Mouse (Mus musculus) forebrain, embryonic 16.5 days (tissue): ENCODE results near the gene Clec4b1. TPM values are rescaled to one million over a fixed set of nuclear protein-coding genes. Genes with fewer than 3 reads are reported as not detected.
"Not testable (repeated sequence)": the region's sequence is repeated elsewhere in the genome, so short reads cannot be mapped to it uniquely, and the experiment has no call there.

Experiments
- ATAC-seq: fragments of 200-750 bp; cut with Nextera tagmentation; 2 replicates; pipeline ENCODE4 v1.8.0; 2017; ENCODE audit warnings: mild to moderate bottlenecking, moderate library complexity
- H3K27ac ChIP-seq: fragments of 300-500 bp; sonication (generic); 2 replicates; pipeline ENCODE4 v1.5.1; 2014; ENCODE audit warnings: low read length, control low read depth
- H3K27me3 ChIP-seq: fragments of 300-500 bp; sonication (generic); replicated peaks from 2 replicates; pipeline ENCODE4 v1.6.1; 2014; ENCODE audit warnings: low read length; ENCODE audit not compliant: control insufficient read depth, insufficient read depth
- H3K36me3 ChIP-seq: fragments of 300-500 bp; sonication (generic); 2 replicates; pipeline ENCODE4 v1.6.1; 2014; ENCODE audit not compliant: control insufficient read depth, insufficient read depth
- H3K4me1 ChIP-seq: fragments of 300-500 bp; sonication (generic); replicated peaks from 2 replicates; pipeline ENCODE4 v1.6.1; 2014; ENCODE audit warnings: low read length; ENCODE audit not compliant: control insufficient read depth, insufficient read depth
- H3K4me2 ChIP-seq: fragments of 300-500 bp; sonication (generic); 2 replicates; pipeline ENCODE4 v1.6.1; 2014; ENCODE audit warnings: mild to moderate bottlenecking, low read length, control low read depth
- H3K4me3 ChIP-seq: fragments of 300-500 bp; sonication (generic); replicated peaks from 2 replicates; pipeline ENCODE4 v1.5.1; 2014; ENCODE audit warnings: mild to moderate bottlenecking, low read length, control low read depth
- H3K9ac ChIP-seq: fragments of 300-500 bp; sonication (generic); replicated peaks from 2 replicates; pipeline ENCODE4 v1.6.1; 2014; ENCODE audit warnings: low read depth, low read length, control low read depth
- H3K9me3 ChIP-seq: fragments of 300-500 bp; sonication (generic); 2 replicates; pipeline ENCODE4 v1.6.1; 2016; ENCODE audit warnings: low read length; ENCODE audit not compliant: control insufficient read depth
- WGBS: fragments of 180-500 bp; shearing (Covaris S2); extraction: QIAGEN DNeasy Blood & Tissue Kit; methylation state at CpG from one replicate; pipeline ENCODE4 v1.1.7; 2014; 5-methylcytosine and 5-hydroxymethylcytosine counted together
- polyA plus RNA-seq: library from polyadenylated mRNA; unstranded; fragments of >200 nt; fragmentation: Nextera tagmentation; extraction: Ambion mirVana; gene quantifications from 2 replicates; pipeline ENCODE4 v1.2.1, GENCODE M21; 2015

The Clec4b1 gene
- polyA plus RNA-seq, result not detected in 2 replicates

DNA sequence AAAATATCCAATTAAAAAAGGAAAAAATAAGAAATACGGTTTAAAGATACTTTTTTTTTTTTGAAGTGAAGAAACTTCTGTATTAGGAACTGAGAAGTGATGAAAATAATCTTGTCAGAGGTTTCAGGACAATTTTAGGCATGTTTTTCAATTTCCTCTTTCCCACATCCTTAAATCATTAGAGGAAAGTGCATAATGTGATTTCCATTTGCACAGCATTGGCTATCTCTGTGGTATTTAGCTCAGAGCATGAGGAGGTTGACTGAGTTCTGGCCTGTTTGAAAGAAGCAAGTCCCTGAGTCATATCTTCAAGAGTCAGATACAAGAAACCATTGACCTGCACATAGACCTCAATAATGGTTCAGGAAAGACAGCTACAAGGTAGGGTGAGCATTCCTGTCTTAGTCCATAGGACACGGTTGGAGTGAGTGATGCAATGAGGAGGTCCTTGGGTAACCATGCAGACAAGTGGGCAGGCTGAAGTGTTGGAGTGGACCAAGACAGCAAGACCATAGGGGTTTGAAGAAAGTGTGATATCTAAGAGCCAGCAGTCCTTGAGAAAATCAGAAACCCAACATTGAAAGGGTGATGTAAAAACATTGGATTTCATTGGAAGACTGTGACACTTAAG lies at the start of gene Clec4b1:
Gene Clec4b1 (plus strand): TSS at position 221 of the 631 bp plus-strand sequence.
- ATAC-seq, result no peak
- no peaks in the 10 kb centered on the region for H3K36me3 ChIP-seq
- no peaks in the 10 kb centered on the region for H3K4me1 ChIP-seq
- H3K27ac ChIP-seq, result no peak within 1 kb of the TSS
- H3K4me3 ChIP-seq, result no peak within 1 kb of the TSS
- H3K9me3 ChIP-seq, result no peaks in the 10 kb centered on the region
- 85% methylated on average over 2 of the region's 2 CpGs for WGBS
- no peak within 1 kb of the TSS for H3K9ac ChIP-seq
- no peak within 1 kb of the TSS for H3K4me2 ChIP-seq
- H3K27me3 ChIP-seq, result no peaks in the 10 kb centered on the region

GRCm38 (mm10) chr6:123004696-123005095 lies 45.1 kb upstream of the Clec4b1 start:
- not testable (repeated sequence) for H3K9me3 ChIP-seq, H3K9ac ChIP-seq, H3K27me3 ChIP-seq, H3K4me1 ChIP-seq, H3K4me3 ChIP-seq, H3K27ac ChIP-seq, H3K36me3 ChIP-seq, H3K4me2 ChIP-seq, ATAC-seq
- WGBS, result 66% methylated on average over 2 of the region's 2 CpGs

GRCm38 (mm10) chr6:123005591-123005990 lies 44.2 kb upstream of the Clec4b1 start:
- H3K4me2 ChIP-seq, result no peak overlapping the region
- H3K9ac ChIP-seq, result no peak overlapping the region
- H3K27ac ChIP-seq, result no peak overlapping the region
- 79% methylated on average over 1 of the region's 1 CpGs for WGBS
- ATAC-seq, result no peak
- no peak overlapping the region for H3K4me3 ChIP-seq
- 0 out of 2 replicates have a peak, but pooled peaks cover 2% of the 10 kb centered on the region for H3K9me3 ChIP-seq
- no peaks in the 10 kb centered on the region for H3K27me3 ChIP-seq
- H3K36me3 ChIP-seq, result no peaks in the 10 kb centered on the region
- H3K4me1 ChIP-seq, result no peaks in the 10 kb centered on the region

DNA sequence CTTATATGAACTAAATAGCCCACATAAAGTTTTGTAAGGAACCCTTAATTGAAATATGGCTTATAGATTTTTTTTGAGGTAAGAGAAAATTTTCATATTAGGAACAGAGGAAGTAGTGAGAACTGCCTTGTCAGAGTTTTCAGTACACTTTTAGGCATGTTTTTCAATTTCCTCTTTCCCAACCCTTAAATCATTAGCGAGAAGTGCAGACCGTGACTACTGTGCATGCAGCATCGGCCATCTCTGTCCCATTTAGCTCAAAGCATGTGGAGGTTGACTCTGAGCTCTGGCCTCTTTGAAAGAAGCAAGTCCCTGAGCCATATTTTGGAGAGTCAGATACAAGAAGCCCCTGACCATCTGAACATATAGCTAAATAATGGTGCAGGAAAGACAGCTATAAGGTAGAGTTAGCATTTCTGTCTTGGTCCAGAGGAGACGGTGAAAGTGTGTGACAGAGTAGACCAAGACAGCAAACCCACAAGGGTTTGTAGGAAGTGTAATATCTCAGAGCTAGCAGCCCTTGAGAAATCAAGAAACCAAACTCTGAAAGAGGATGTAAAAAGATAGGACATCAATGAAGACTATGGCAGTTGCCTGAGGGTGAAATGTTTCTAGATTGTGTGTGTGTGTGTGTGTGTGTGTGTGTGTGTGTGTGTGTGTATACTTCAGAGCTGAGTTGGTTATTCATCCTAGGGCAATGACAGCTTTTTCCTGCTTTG lies 45.5 kb downstream of the Clec4b1 start:
- H3K27ac ChIP-seq, result no peak overlapping the region
- no peak overlapping the region for H3K9ac ChIP-seq
- H3K36me3 ChIP-seq, result no peaks in the 10 kb centered on the region
- H3K9me3 ChIP-seq, result no peaks in the 10 kb centered on the region
- WGBS, result 91% methylated on average over 4 of the region's 4 CpGs
- no peak overlapping the region for H3K4me3 ChIP-seq
- H3K27me3 ChIP-seq, result no peaks in the 10 kb centered on the region
- no peaks in the 10 kb centered on the region for H3K4me1 ChIP-seq
- no peak overlapping the region for H3K4me2 ChIP-seq
- no peak for ATAC-seq

- H3K36me3 ChIP-seq, H3K4me1 ChIP-seq, H3K27me3 ChIP-seq, H3K4me2 ChIP-seq, ATAC-seq, H3K9me3 ChIP-seq, H3K27ac ChIP-seq, H3K4me3 ChIP-seq, H3K9ac ChIP-seq: not testable (repeated sequence)
- WGBS, result 77% methylated on average over 1 of the region's 1 CpGs
Measured at GRCm38 (mm10) chr6:123106128-123106527, 56.4 kb downstream of the Clec4b1 start, which contains the start of gene Clec4a2. Gene Clec4a2 (plus strand): TSS chr6:123106428.

Other genes with a start within 250 kb of the Clec4b1 start
- gene Slc2a3, start 248.3 kb upstream of the Clec4b1 start, polyA plus RNA-seq, result 25.9 and 33.7 TPM in 2 replicates
- 8.1 and 8.5 TPM in 2 replicates for gene Foxj2, start 230.0 kb upstream of the Clec4b1 start, polyA plus RNA-seq
- 1.0 and 1.8 TPM in 2 replicates for gene C3ar1, start 193.8 kb upstream of the Clec4b1 start, polyA plus RNA-seq
- gene Necap1, start 175.5 kb upstream of the Clec4b1 start, polyA plus RNA-seq, result 132 and 139 TPM in 2 replicates
- 0.46 and 1.0 TPM in 2 replicates for gene Clec4a1, start 128.1 kb upstream of the Clec4b1 start, polyA plus RNA-seq
- gene Clec4a3, start 97.4 kb upstream of the Clec4b1 start, polyA plus RNA-seq, result 0.79 and 1.5 TPM in 2 replicates
- not detected in 2 replicates for gene Clec4a4, start 59.6 kb upstream of the Clec4b1 start, polyA plus RNA-seq
- gene Clec4a2, start 56.5 kb downstream of the Clec4b1 start, polyA plus RNA-seq, result 0.95 and 1.8 TPM in 2 replicates
- not detected in 2 replicates for gene Clec4b2, start 122.9 kb downstream of the Clec4b1 start, polyA plus RNA-seq
- 0.29 and 0.49 TPM in 2 replicates for gene Clec4n, start 179.9 kb downstream of the Clec4b1 start, polyA plus RNA-seq
- gene Clec4d, start 212.1 kb downstream of the Clec4b1 start, polyA plus RNA-seq, result not detected in 2 replicates
- gene Clec4e, start 239.9 kb downstream of the Clec4b1 start, polyA plus RNA-seq, result not detected in 2 replicates